Mouse (Mus musculus) adrenal gland, adult 8-10 months (tissue): Measurements from ENCODE around the gene Nckap5. TPM values are rescaled to one million over a fixed set of nuclear protein-coding genes. Genes with fewer than 3 reads are reported as not detected.
A peak's percentile ranks its signal among the peaks of the same experiment; 100 is the strongest.

ENCODE experiments used
- DNase-seq: peaks from one replicate; pipeline ENCODE4 v3.0.0; 2022
- total RNA-seq, 4 experiments: library from RNA; stranded (reverse); gene quantifications; 2 replicates each; pipeline ENCODE4 v1.2.4; 2022

Nckap5 gene
- total RNA-seq, 4 experiments from 2014 or later, result 60.0 to 98.8 (median 71.8) TPM

DNA sequence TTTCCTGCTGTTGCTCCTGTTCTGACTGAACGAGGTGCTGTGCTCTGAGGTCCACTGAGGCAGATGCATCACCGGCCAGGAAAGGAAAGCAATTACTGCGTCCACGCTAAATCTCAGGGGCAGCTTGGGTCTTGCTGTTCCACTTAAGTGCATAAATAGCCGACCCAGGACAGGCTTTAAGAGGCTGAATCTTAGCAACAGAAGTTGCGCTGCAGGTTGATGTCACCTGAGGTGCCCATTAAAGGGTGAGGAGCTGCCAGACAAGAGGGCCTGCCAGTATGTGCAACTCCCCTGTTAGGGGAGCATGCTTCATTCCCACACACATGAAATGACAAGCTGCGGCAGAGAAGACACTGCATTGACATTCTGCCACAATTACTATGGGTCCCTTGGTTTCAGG, 282.6 kb downstream of the Nckap5 start:
- no peak for DNase-seq

DNA sequence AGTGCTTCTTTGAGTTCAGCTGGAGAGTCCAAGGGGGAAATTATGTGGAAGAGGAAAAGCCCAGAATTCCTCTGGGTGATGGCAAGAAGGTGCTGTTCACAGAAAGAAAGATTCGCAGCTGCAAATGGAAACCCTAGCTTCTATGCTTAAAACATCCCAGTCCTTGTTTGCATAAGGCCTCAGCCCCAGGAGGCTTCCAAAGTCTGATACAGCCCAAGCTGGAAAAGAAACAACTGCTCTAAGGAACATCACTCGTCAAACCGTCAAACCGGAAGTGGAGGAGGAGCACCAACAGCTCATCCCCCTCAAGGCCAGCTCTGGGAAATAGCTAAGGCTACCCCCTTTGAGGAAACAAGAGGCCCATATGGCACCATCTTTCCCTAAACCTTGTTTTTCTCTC, 286.1 kb downstream of the Nckap5 start:
- DNase-seq, result no peak

DNA sequence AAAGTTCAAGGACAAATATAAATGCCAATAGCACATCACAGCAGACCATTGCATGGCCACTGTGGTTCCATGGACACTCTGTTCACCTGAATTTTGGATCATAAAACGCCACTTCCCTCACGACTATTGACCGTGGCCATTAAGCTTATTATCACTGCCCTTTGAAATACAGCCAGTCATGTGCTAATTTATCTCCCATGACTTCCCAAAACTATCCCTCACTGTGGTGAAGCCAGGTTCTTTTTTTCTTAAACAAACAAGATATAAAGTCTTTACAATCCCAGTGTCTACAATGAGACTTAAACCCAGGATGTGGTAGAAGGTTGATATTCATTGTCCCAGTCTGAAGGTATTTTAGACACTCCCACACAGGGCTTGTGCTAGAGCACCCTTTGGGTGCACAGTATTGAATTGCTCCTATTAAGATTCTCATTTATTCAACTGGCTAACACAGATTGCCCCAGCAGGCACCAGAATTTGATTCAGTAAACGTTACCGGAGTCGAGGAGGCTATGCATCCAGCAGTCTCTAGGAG, 293.3 kb downstream of the Nckap5 start:
- no peak for DNase-seq

DNA sequence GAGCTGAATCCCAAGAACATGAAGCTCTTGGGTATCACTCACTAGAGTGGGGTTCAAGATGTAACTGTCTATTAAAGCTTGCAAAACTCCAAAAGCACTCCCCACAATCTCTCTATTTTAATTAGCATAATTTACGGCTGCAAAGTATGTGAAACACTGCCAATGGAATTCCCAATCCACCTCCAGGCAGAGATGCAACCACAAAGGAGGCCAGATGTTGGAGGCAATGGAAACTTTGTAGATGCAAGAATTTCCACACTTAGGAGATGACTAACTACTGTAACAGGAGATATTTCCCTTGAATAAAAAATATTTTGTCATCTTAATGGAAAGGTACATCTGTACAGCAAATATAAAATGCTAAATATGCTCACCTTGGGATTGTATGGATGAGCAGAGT, 295.1 kb downstream of the Nckap5 start:
- no peak for DNase-seq

DNA sequence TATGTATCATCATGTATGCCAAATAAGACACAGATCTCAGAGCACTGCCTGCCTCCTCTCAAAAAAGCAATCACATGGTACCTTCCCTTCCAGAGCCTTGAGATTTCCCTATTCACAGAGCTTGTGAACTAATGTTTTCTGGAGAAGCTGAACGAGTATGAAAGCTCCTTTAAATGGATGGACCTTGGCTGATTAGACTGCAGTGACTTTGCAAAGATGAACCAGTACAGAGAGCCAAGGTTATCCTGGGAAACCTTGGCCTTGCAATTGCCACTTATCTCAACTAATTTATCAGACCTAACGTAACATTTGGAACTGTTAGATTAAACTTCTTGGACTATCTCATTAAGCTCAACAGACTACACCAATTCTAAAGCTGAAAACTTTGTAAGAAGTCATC, 296.6 kb downstream of the Nckap5 start:
- peak; percentile 37 for DNase-seq

DNA sequence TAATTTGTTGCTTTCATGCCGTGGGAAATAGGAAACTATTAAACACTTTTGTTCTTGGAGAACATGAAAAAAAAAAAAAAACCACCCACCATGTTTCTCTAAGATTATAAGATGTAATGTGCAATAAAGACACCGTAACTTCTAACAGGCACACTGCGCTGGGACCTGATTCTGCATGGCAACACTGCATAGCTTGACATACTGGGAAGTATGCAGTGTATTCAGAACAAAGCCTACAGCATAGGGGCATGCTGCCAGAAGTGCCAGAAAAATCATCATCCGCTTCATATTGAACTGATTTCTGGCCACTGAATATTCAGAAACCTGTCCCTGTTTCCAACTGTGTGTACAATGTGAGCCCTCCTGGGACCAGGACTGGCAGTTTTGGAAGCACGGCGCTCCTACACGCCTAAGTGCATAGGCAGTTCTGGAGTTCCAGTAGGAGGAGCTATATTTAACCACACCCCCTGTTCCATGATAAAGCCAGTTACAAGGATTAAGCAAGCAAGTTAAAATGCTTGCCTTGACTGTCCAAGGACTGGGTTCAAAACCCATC, 302.5 kb downstream of the Nckap5 start:
- no peak for DNase-seq

DNA sequence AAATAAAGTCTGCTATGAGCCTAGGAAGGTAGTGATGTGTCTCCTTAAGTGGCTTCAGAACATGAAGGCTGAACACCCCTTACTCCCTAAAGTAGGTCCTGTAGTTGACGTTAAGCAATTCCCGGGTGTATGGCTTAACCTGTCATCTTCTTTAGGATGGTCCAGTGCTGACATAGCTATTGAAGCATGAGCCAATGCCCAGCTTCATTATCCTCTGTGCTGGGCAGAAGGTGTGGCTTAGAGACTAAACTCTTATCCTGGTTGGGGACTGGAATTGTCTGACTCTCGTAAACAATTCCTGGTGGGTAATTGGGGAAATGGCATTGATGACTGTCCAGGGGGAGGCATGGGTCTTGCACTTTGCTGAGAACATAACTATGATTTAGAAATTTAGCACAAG, 312.5 kb downstream of the Nckap5 start:
- no peak for DNase-seq

DNA sequence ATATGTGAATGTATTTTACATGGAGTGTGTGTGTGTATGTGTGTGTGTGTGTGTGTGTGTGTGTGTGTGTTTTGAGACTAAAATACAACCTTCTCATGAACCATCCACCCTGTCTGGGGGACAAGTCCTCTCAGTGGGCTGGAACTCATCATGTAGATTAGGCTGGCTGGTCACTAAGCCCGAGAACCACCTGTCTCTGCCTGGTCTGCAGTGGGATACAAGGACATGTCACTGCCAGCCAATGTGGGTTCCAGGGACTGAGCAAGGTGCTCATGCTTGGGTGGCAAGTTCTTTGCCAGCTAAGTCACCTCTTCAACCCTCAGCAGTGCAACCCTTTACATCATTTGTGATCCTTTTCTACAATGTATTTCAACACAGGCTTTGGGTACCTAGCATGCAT, 313.2 kb downstream of the Nckap5 start:
- DNase-seq, result no peak

DNA sequence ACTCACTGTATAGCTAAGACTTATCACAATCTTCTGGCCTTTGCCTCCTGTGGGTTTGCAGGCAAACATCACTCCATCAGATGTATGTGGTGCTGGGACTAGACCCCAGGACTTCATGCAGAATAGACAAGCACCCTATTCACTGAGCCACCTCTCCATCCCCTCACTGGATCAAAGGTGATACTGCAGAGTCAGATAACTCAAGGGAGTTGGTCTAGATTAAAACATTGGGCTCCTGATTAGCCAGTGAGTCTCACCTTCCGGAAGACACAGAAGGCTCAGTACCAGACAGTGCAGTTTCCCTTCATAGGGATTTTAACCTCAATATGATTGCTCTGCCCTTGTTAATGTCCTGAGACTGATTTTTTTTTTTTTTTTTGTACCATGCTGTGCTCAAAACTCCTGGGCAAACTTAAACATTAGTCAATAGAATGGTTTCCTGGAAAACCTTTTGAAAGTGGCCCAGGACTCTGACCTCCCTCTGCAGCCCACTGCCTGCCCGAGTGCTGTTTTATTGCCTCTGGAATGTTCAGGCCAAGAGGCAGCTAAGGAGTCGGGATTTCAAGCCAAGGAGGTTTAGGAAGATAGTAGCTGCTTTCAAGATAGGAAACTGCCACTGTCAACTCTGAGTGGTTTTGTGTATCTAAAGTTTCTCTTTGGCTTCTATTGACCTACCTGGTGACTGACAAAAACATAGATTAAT, 315.4 kb downstream of the Nckap5 start:
- DNase-seq, result no peak

DNA sequence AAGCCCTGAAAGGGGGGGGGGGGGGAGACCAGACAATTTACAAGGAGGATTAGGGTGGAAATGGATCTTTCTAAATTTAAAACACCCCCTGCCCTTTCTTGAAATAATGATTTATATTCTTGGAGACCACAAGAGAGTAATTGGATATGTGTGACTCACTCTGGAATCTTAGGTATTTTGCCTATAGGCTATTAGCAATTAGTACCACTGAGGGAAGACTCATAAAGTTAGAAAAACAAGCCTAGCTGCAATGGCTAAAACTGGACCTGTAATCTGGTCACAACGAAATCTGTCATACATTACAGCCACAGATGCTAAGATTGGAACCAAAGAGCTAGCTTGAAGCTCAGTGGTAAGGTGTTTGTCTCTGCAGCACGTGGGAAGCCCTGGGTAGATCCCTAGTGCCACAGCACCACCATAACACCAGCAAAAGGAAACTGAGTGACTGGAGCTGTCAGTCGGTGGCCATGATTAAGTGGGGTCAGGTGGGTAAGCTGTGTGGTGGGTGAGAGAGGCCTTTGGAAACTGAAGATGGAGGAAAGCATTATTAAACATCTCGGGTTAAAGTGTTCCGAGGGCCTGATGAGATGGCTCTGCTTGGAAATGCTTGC, 318.7 kb downstream of the Nckap5 start:
- DNase-seq, result no peak

DNA sequence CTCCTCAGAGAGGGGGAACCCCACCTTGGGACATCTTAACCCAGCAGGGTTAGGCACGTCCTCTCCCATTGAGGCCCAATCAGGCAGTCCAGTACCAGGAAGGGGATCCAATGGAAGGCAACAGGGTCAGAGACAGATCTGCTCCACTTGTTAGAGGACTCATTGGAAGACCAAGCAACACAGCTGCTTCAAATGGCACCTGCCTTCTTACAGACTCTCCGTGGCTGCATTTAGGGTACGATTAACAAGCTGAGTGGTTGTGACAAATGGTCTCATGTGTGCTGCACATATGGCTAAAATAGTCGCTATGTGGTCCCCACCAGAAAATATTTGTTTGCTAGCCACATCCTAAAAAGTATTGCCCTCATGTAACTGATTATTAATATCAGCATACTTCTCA, 325.9 kb downstream of the Nckap5 start:
- no peak for DNase-seq

DNA sequence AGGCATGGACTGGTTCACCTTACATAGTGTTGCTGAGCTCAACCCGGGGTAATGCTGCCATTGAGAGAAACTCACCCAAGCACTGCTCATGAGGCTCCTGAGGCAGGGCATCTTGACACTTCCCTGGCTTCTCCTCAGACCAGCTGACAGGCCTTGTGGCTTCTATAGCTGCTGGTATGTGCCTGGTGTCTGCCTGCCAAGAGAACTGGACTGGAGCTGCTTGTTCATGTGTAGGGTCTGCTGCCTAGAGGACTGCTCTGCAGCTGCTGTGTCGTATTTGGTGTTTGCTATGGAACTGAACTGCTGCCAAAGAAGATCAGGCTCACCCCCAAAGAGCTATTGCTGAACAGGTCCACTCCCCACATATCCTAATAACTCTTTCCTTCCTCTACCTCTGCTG, 327.9 kb downstream of the Nckap5 start:
- DNase-seq, result no peak

DNA sequence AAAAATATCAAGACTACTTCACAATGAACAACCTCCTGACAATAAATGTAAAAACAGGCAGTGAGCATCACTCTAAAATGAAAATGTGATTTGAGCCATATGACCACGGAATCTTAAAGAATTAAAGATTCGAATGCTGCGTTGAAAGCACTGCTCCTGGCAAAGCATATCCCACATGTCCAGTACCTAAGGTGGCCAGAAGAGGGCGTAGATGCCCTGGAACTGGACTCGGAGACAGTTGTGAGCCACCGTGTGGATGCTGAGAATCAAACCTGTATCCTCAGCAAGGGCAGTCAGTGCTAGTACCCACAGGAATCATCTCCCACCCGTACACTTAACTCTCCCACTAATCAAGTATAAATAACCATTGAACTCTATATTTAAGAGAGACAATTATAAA, 333.9 kb downstream of the Nckap5 start:
- DNase-seq, result no peak

DNA sequence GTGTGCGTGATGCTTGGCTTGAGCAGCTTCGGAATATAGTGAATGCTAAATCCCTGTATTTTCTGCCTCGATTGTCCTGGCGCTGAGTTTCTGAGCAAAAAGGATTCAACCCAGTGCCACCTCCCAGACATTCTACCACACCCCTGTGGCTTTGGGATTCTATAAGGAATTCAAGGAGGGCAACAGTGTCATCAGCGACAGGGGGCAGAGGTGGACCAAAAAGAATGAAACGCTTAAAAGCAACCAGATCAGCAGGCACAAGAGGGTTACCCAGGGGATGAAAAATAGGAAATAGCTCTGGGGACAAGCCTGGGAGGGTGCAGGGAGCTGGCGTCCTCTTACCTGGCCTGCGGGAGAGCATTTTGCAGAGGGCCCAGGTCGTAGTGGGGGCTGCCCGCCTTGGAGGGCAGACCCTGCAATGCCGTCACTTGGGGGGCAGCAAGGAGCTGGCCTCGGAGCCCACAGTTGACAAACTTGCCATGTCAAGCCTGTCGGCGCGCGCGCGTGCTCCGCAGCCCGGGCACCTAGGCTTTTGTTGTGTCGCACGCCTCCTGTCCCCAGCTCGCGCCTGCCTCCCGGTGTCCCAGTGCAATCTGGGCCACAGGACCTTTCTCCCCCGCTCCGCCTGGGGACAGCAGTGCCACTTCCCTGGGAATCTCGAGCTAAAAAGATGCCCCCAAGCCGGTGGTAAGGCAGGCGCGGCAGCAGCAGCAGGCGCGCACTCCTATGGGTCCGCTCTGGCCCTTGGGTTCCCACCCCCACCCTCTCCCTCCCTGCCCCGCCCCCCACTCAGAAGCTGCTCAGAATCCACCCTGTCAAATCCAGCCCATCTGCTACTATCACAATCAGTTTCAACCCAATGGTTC, 338.2 kb downstream of the Nckap5 start:
- DNase-seq, result peak; percentile 47

DNA sequence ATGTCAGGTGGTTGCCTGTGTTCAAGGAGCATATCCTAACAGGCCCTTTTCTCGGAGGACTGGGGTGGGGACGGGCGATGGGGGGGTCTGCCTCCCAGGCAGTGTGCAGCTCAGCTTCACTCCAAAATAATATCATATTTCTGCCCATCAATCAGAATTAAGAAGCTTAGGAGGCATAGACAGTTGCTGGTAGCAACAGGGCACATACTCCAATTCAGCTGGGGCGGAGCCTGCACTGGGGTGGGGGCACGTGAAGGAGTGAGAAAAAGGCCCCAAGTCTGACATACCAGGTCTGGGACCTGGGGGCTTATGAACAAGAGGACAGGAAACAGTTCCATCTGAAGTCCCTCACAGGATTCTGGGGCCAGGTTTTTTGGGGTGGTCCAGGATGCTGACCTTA, 339.2 kb downstream of the Nckap5 start:
- no peak for DNase-seq

DNA sequence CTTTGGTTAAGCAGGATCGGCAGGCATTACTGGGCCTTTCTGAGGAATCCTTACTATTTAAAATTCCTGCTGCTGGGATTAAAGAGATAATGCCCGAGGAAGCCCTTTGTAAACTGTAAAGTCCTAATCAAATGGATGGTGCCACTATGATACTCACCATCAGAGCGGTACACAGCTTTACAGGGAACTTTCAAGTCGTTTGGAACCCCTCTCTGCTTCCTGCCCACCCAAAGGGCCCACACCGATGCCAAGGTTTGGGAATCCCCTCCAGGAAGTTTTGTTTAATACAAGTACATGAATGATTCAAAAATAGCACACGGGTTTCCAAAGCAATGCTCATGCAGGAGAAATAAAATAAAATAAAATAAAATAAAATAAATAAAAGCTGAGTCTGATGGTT, 340.3 kb downstream of the Nckap5 start:
- DNase-seq, result no peak

DNA sequence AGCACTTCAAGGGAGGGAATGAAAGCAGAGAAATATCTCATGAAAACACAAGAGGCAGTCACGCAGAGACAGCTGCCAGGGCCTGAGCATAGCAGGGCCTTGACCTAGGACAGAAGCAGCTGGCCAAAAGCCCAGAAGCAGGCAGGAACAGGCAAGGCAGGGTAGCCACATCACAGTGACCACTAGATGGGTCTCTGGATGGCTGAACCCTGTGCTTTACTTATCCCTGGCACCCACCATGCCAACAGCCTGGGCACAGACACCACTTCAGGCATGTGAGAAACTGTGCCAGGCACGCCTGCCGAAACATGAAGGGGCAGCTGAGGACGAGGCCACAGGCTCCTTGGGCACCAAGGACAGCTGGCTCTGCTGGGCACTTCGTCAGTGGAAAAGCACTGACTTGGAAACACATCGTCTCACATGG, 345.9 kb downstream of the Nckap5 start:
- peak; percentile 93 for DNase-seq

DNA sequence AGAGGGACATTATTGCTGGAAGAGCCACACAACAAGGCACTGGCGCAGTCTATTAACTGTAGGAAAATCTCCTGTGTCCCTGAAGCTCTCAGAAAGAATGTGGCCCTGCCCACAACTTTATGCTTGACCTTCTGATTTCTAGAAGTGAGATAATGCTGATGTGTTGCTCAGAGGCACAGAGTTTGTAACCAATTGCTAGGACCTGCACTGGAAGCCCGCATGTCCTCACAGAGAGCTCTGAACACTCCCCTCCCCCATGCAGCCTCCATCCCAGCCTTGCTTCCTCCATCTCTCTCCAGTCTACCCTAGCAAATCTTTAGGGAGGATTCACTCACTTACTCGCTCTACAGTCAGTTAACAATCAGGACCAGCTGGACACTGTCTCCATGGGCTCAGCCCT, 346.9 kb downstream of the Nckap5 start:
- DNase-seq, result peak; percentile 47

DNA sequence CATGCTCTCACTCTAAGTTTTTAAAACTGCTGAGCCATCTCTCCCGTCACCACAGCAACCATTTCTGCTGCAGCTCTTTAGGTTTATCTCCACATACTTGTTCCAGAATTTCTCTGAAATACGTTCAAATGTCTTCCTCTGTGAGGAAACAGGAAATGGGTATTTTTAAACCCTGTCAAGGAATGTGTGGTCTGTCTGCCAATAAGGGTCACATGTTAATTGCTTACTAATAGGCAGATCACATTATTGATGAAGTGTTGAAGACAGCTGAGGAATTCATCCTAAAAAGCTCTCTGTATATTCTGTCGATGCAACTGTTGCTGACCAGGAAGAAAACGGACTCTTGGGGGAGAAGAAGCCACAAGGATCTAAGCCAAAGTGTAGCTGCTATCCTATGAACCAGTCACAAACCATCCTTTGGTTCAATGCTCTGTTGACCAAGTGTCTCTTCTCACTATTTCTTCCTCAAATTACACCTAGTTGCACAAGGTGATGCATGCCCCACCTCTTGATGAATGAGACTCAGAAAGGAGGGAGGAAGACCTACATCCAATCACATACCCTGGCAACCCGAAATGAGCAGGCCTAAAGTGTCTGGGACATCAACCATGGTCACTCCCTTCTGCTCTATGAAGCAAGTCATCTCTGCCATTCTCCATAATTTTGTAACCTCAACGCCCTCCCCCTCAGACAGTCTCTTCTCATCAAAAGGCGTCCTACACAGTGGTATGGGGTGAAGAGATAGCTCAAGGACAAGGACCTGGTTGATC, 349.0 kb downstream of the Nckap5 start:
- DNase-seq, result no peak

DNA sequence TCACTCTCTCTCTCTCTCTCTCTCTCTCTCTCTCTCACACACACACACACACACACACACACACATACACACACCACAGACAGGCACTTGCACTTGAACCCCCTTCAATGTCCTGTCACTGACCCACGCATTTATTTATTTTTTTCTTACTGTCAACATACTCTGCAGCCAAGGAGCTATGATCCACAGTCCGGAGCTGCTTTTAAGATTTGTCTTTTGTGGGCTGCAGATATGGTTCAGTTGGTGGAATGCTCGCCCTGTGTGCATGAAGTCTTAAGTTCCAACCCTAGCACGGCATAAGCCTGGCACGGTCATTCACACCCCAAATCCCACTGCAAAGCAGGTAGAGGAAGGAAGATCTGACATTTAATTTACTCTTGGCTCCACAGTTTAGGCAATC, 357.6 kb downstream of the Nckap5 start:
- no peak for DNase-seq

DNA sequence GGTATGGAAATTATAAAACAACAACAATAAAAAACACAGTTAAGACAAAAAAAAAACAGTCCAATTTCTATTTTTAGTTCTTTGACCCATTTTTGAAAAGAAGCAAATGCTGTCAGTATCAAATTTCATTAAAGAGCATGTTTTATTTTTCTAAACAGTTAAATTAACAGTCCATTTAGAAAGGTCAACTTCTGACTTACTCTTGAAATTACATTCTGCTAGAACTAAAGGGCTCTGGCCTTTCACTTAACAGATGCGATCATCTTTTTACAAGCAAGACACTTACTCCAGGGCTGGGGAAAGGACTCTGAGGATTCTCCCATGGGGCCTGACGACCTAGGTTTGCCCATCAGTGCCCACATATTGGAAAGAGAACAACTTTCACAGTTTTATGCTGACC, 359.2 kb downstream of the Nckap5 start:
- DNase-seq, result no peak

DNA sequence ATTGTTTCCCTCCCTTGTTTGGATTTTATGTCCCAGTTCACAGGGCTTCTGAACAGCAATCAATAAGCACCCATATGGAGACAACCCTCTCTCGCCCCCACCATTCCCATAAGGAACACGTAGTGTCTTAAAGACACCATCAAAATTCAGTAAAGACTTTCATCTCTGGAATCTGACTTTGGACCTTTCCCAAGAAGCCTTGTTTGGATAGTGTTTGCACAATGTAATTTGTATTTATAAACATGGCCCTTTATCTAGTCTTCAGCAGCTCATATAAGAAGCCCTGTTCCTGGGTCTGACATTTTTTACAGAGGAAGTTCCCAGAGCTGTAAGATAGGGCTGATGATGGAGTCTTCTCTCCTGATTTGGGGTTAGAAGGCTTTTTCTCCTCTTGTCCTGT, 359.7 kb downstream of the Nckap5 start:
- no peak for DNase-seq
